Comparison of ENCODE assay signal across 12 mouse cellular contexts in genomic region chr14:120404811-120405582, GRCm38 (mm10).
A peak's percentile ranks its signal among the peaks of the same experiment; 100 is the strongest.
DNase-seq lines count a peak whose midpoint lies in the region; ATAC-seq and TF ChIP-seq lines count a peak whose summit lies in the region.
"Had no signal": no experiment of that assay in that cellular context is flagged by ENCODE, and none has a peak within 500 bp of the region (broad histone marks: within the 10 kb centered on the region; RNA-seq: fewer than 3 reads in every experiment).

No protein-coding gene starts in this region.

- intact Hi-C loops in left cerebral cortex, postnatal 25 days (cut with DNase I), result loop anchor here (10.0 kb wide), 1 partner anchor 260 kb away; no protein-coding TSS in a partner anchor

- no peaks in the 10 kb centered on the region for H3K27me3 ChIP-seq in lung, postnatal 0 days (replicated peaks; ENCODE audit: insufficient read depth, low read length)
- no peaks in the 10 kb centered on the region for H3K27me3 ChIP-seq in intestine, embryonic 16.5 days (replicated peaks; ENCODE audit: control insufficient read depth, insufficient read depth, low read length)
- H3K27me3 ChIP-seq in hindbrain, embryonic 12.5 days, result no peaks in the 10 kb centered on the region
- H3K27me3 ChIP-seq: heart, embryonic 12.5 days; hindbrain, embryonic 15.5 days had no signal

- no peak for TF ChIP-seq CTCF in lung, postnatal 0 days (IDR thresholded peaks at IDR 0.05)

- H3K4me3 ChIP-seq in lung, postnatal 0 days (ENCODE audit: low read depth, low read length), result no peak overlapping the region
- H3K4me3 ChIP-seq in intestine, embryonic 16.5 days (ENCODE audit: low read length), result no peak overlapping the region
- no peak overlapping the region for H3K4me3 ChIP-seq in hindbrain, embryonic 12.5 days
- H3K4me3 ChIP-seq: heart, embryonic 12.5 days; hindbrain, embryonic 15.5 days had no signal

- H3K4me2 ChIP-seq in lung, postnatal 0 days (replicated peaks; ENCODE audit: low read depth, low read length), result no peak overlapping the region
- H3K4me2 ChIP-seq in intestine, embryonic 16.5 days (ENCODE audit: low read depth, low read length), result no peak overlapping the region
- no peak overlapping the region for H3K4me2 ChIP-seq in hindbrain, embryonic 12.5 days (replicated peaks)
- H3K4me2 ChIP-seq: heart, embryonic 12.5 days; hindbrain, embryonic 15.5 days had no signal

- H3K9ac ChIP-seq in lung, postnatal 0 days (replicated peaks; ENCODE audit: low read depth), result no peak overlapping the region
- H3K9ac ChIP-seq in intestine, embryonic 16.5 days (ENCODE audit: low read depth, low read length), result no peak overlapping the region
- H3K9ac ChIP-seq in hindbrain, embryonic 12.5 days, result no peak overlapping the region
- H3K9ac ChIP-seq: heart, embryonic 12.5 days; hindbrain, embryonic 15.5 days had no signal

- 55% methylated on average over 17 of the region's 17 CpGs for WGBS in lung, postnatal 0 days
- 80% methylated on average over 17 of the region's 17 CpGs for WGBS in intestine, embryonic 16.5 days
- 88% methylated on average over 17 of the region's 17 CpGs for WGBS in hindbrain, embryonic 12.5 days

- no peaks in the 10 kb centered on the region for H3K4me1 ChIP-seq in lung, postnatal 0 days (ENCODE audit: insufficient read depth, low read depth, low read length)
- H3K4me1 ChIP-seq in intestine, embryonic 16.5 days (ENCODE audit: control insufficient read depth, insufficient read depth, low read length), result 0 out of 2 replicates have a peak, but pooled peaks cover 4% of the 10 kb centered on the region
- H3K4me1 ChIP-seq in hindbrain, embryonic 12.5 days, result no peaks in the 10 kb centered on the region
- H3K4me1 ChIP-seq: hindbrain, embryonic 15.5 days had no signal

- peak; percentile 20 for DNase-seq in lung, postnatal 0 days (ENCODE audit: low spot score)
- DNase-seq in lung, postnatal 4 days, result no peak
- DNase-seq in CD8-positive naive resting alpha-beta T cell, adult 2 months (ENCODE audit: low read depth in 2 of 2, low spot score in 2 of 2), result peak; percentile 12 to 21
- DNase-seq in kidney, postnatal 25 days, result no peak
- no peak for DNase-seq in left cerebral cortex, postnatal 25 days (ENCODE audit: low spot score in 2 of 2)
- DNase-seq: kidney, postnatal 10 days had no signal

- H3K36me3 ChIP-seq in lung, postnatal 0 days (ENCODE audit: insufficient read depth, low read length), result peaks cover 27% of the 10 kb centered on the region
- H3K36me3 ChIP-seq in intestine, embryonic 16.5 days (ENCODE audit: control insufficient read depth, insufficient read depth, low read length), result peaks cover 14% of the 10 kb centered on the region; the same call in 1 of the 2 replicates
- H3K36me3 ChIP-seq in hindbrain, embryonic 12.5 days, result no peaks in the 10 kb centered on the region; the same call in 1 of the 2 replicates

- peak overlapping the region; percentile 79 for H3K27ac ChIP-seq in lung, postnatal 0 days (ENCODE audit: low read length)
- peak overlapping the region; percentile 47; the same call in 1 of the 2 replicates for H3K27ac ChIP-seq in intestine, embryonic 16.5 days (ENCODE audit: low read length)
- H3K27ac ChIP-seq in hindbrain, embryonic 12.5 days, result no peak overlapping the region
- H3K27ac ChIP-seq: hindbrain, embryonic 15.5 days; macrophage had no signal

- no peaks in the 10 kb centered on the region for H3K9me3 ChIP-seq in lung, postnatal 0 days (ENCODE audit: low read length)
- H3K9me3 ChIP-seq in intestine, embryonic 16.5 days (ENCODE audit: control insufficient read depth, low read length), result no peaks in the 10 kb centered on the region
- no peaks in the 10 kb centered on the region for H3K9me3 ChIP-seq in hindbrain, embryonic 12.5 days (replicated peaks)
- H3K9me3 ChIP-seq: heart, embryonic 12.5 days; hindbrain, embryonic 15.5 days had no signal

- no peak for TF ChIP-seq EP300 in lung, postnatal 0 days (IDR thresholded peaks at IDR 0.05)

- no peak for ATAC-seq in lung, postnatal 0 days
- ATAC-seq in intestine, embryonic 16.5 days, result 0 out of 2 replicates have a peak, but pooled peaks have one; percentile 14
- ATAC-seq in neutrophil, adult 5-6 weeks (ENCODE audit: extremely low read depth, insufficient number of reproducible peaks, low FRiP score, poor library complexity, severe bottlenecking), result peak; percentile 30; the same call in 1 of the 2 replicates
- ATAC-seq in hindbrain, embryonic 12.5 days (ENCODE audit: low FRiP score), result no peak

Comparison
In these comparisons a context has a peak if more than half of its experiments do, and no peak if none do; other contexts are left out.
1. DNase-seq: peak in lung, postnatal 0 days (single experiment) and CD8-positive naive resting alpha-beta T cell, adult 2 months (2 of 2); none in lung, postnatal 4 days (0 of 2), kidney, postnatal 25 days (0 of 2) and left cerebral cortex, postnatal 25 days (0 of 2).
2. ATAC-seq: peak in intestine, embryonic 16.5 days (single experiment) and neutrophil, adult 5-6 weeks (single experiment); none in lung, postnatal 0 days (single experiment) and hindbrain, embryonic 12.5 days (single experiment).